ENCODE assay signal across 10 mouse cellular contexts in genomic region chr9:37018154-37018553, GRCm38 (mm10).
DNase-seq lines count a peak whose midpoint lies in the region; ATAC-seq and TF ChIP-seq lines count a peak whose summit lies in the region.
"Had no signal": no experiment of that assay in that cellular context is flagged by ENCODE, and none has a peak within 500 bp of the region (broad histone marks: within the 10 kb centered on the region; RNA-seq: fewer than 3 reads in every experiment).

No protein-coding gene starts in this region.

- ATAC-seq in kidney, postnatal 0 days (replicated peaks; ENCODE audit: low FRiP score, low read depth) = no peak; the same call in 1 of the 2 replicates
- peak; percentile 84 for ATAC-seq in lung, postnatal 0 days
- ATAC-seq in midbrain, postnatal 0 days (ENCODE audit: low FRiP score) = no peak

- TF ChIP-seq EP300 in lung, postnatal 0 days (IDR thresholded peaks at IDR 0.05) = no peak

- no peak overlapping the region for H3K9ac ChIP-seq in kidney, postnatal 0 days (ENCODE audit: low read depth, low read length)
- H3K9ac ChIP-seq in lung, postnatal 0 days (replicated peaks; ENCODE audit: low read depth) = no peak overlapping the region
- no peak overlapping the region for H3K9ac ChIP-seq in midbrain, postnatal 0 days (replicated peaks; ENCODE audit: low read length, poor library complexity, severe bottlenecking)
- H3K9ac ChIP-seq: embryonic facial prominence, embryonic 15.5 days had no signal

- no peak overlapping the region for H3K4me3 ChIP-seq in kidney, postnatal 0 days (replicated peaks; ENCODE audit: low read depth, low read length)
- H3K4me3 ChIP-seq in lung, postnatal 0 days (ENCODE audit: low read depth, low read length) = no peak overlapping the region
- H3K4me3 ChIP-seq in midbrain, postnatal 0 days (ENCODE audit: low read depth, low read length) = no peak overlapping the region
- H3K4me3 ChIP-seq: embryonic facial prominence, embryonic 15.5 days had no signal

- DNase-seq in frontal cortex, adult 2 months (ENCODE audit: extremely low spot score in 1 of 2, low spot score in 1 of 2) = peak; percentile 57 to 75
- DNase-seq in frontal cortex, postnatal 10 days (ENCODE audit: low spot score in 2 of 2) = no peak
- peak; percentile 44 for DNase-seq in cerebellum, adult 11 months
- peak; percentile 80 for DNase-seq in kidney, postnatal 0 days (ENCODE audit: low spot score)
- peak; percentile 76 for DNase-seq in lung, postnatal 0 days (ENCODE audit: low spot score)
- no peak for DNase-seq in MN1 (ENCODE audit: low spot score)
- no peak for DNase-seq in midbrain, postnatal 0 days (ENCODE audit: low spot score)
- DNase-seq in embryo, embryonic 10.5 days (ENCODE audit: low spot score) = no peak
- DNase-seq: B cell, adult 2 months had no signal

- no peaks in the 10 kb centered on the region for H3K36me3 ChIP-seq in kidney, postnatal 0 days (ENCODE audit: insufficient read depth, low read length)
- no peaks in the 10 kb centered on the region for H3K36me3 ChIP-seq in lung, postnatal 0 days (ENCODE audit: insufficient read depth, low read length)
- no peaks in the 10 kb centered on the region for H3K36me3 ChIP-seq in midbrain, postnatal 0 days (ENCODE audit: insufficient read depth, low read length)
- H3K36me3 ChIP-seq: embryonic facial prominence, embryonic 15.5 days had no signal

- no peak for TF ChIP-seq CTCF in kidney, postnatal 0 days (IDR thresholded peaks at IDR 0.05; ENCODE audit: low read depth)
- no peak for TF ChIP-seq CTCF in lung, postnatal 0 days (IDR thresholded peaks at IDR 0.05)
- TF ChIP-seq CTCF in midbrain, postnatal 0 days (IDR thresholded peaks at IDR 0.05) = no peak

- H3K9me3 ChIP-seq in kidney, postnatal 0 days (replicated peaks; ENCODE audit: low read length) = no peaks in the 10 kb centered on the region
- H3K9me3 ChIP-seq in lung, postnatal 0 days (ENCODE audit: low read length) = no peaks in the 10 kb centered on the region
- H3K9me3 ChIP-seq in midbrain, postnatal 0 days (ENCODE audit: low read length) = no peaks in the 10 kb centered on the region
- H3K9me3 ChIP-seq: embryonic facial prominence, embryonic 15.5 days had no signal

- no peak overlapping the region for H3K27ac ChIP-seq in kidney, postnatal 0 days
- H3K27ac ChIP-seq in lung, postnatal 0 days (ENCODE audit: low read length) = no peak overlapping the region
- H3K27ac ChIP-seq in midbrain, postnatal 0 days (ENCODE audit: low read depth, low read length) = no peak overlapping the region
- H3K27ac ChIP-seq: embryonic facial prominence, embryonic 15.5 days had no signal

- H3K27me3 ChIP-seq in kidney, postnatal 0 days (ENCODE audit: insufficient read depth, low read length) = no peaks in the 10 kb centered on the region
- H3K27me3 ChIP-seq in lung, postnatal 0 days (replicated peaks; ENCODE audit: insufficient read depth, low read length) = no peaks in the 10 kb centered on the region
- no peaks in the 10 kb centered on the region for H3K27me3 ChIP-seq in midbrain, postnatal 0 days (ENCODE audit: insufficient read depth, low read length)
- H3K27me3 ChIP-seq: embryonic facial prominence, embryonic 15.5 days had no signal

- H3K4me2 ChIP-seq in kidney, postnatal 0 days (ENCODE audit: low read length) = no peak overlapping the region
- H3K4me2 ChIP-seq in lung, postnatal 0 days (replicated peaks; ENCODE audit: low read depth, low read length) = no peak overlapping the region
- H3K4me2 ChIP-seq in midbrain, postnatal 0 days (ENCODE audit: low read depth, low read length, poor library complexity, severe bottlenecking) = no peak overlapping the region
- H3K4me2 ChIP-seq: embryonic facial prominence, embryonic 15.5 days had no signal

- 53% methylated on average over 1 of the region's 1 CpGs for WGBS in kidney, postnatal 0 days
- WGBS in lung, postnatal 0 days = 62% methylated on average over 1 of the region's 1 CpGs
- WGBS in midbrain, postnatal 0 days = 69% methylated on average over 1 of the region's 1 CpGs

- H3K4me1 ChIP-seq in kidney, postnatal 0 days (replicated peaks; ENCODE audit: insufficient read depth, low read length) = no peaks in the 10 kb centered on the region
- no peaks in the 10 kb centered on the region for H3K4me1 ChIP-seq in lung, postnatal 0 days (ENCODE audit: insufficient read depth, low read depth, low read length)
- peaks cover 14% of the 10 kb centered on the region; the same call in 1 of the 2 replicates for H3K4me1 ChIP-seq in midbrain, postnatal 0 days (ENCODE audit: insufficient read depth, low read length)

Comparison
In these comparisons a context has a peak if more than half of its experiments do, and no peak if none do; other contexts are left out.
1. DNase-seq: peak in frontal cortex, adult 2 months (2 of 2), cerebellum, adult 11 months (single experiment), kidney, postnatal 0 days (single experiment) and lung, postnatal 0 days (single experiment); none in frontal cortex, postnatal 10 days (0 of 2), MN1 (single experiment), midbrain, postnatal 0 days (single experiment) and embryo, embryonic 10.5 days (single experiment).